Mouse (Mus musculus) hindbrain, postnatal 0 days (tissue): ENCODE data around the gene Egln3. TPM values are rescaled to one million over a fixed set of nuclear protein-coding genes. Genes with fewer than 3 reads are reported as not detected.
A peak's percentile ranks its signal among the peaks of the same experiment; 100 is the strongest.

Source experiments
- ATAC-seq: fragments of 200-750 bp; cut with Nextera tagmentation; 2 replicates; pipeline ENCODE4 v1.8.0; 2017; ENCODE audit warnings: mild to moderate bottlenecking, moderate TSS enrichment, moderate library complexity
- DNase-seq: peaks from one replicate; pipeline ENCODE4 v3.0.0-alpha.2; 2015; ENCODE audit warnings: low spot score
- H3K27ac ChIP-seq: fragments of 300-500 bp; sonication (generic); 2 replicates; pipeline ENCODE4 v1.5.1; 2014; ENCODE audit warnings: mild to moderate bottlenecking
- H3K27me3 ChIP-seq: fragments of 300-500 bp; sonication (generic); 2 replicates; pipeline ENCODE4 v1.6.1; 2014; ENCODE audit warnings: low read length, mixed read lengths; ENCODE audit not compliant: insufficient read depth
- H3K36me3 ChIP-seq: fragments of 300-500 bp; sonication (generic); 2 replicates; pipeline ENCODE4 v1.6.1; 2014; ENCODE audit warnings: low read length, mixed read lengths; ENCODE audit not compliant: insufficient read depth
- H3K4me1 ChIP-seq: fragments of 300-500 bp; sonication (generic); 2 replicates; pipeline ENCODE4 v1.6.1; 2014; ENCODE audit warnings: antibody characterized with exemption, low read length, mixed read lengths; ENCODE audit not compliant: insufficient read depth
- H3K4me2 ChIP-seq: fragments of 300-500 bp; sonication (generic); 2 replicates; pipeline ENCODE4 v1.6.1; 2014; ENCODE audit warnings: low read depth, mild to moderate bottlenecking, low read length, moderate library complexity, mixed read lengths
- H3K4me3 ChIP-seq: fragments of 300-500 bp; sonication (generic); 2 replicates; pipeline ENCODE4 v1.5.1; 2014; ENCODE audit warnings: low read length
- H3K9ac ChIP-seq: fragments of 300-500 bp; sonication (generic); replicated peaks from 2 replicates; pipeline ENCODE4 v1.6.1; 2014; ENCODE audit warnings: mild to moderate bottlenecking, low read length, moderate library complexity, mixed read lengths
- H3K9me3 ChIP-seq: fragments of 300-500 bp; sonication (generic); 2 replicates; pipeline ENCODE4 v1.6.1; 2016; ENCODE audit warnings: low read length, mixed read lengths
- CTCF ChIP-seq: IDR thresholded peaks from 2 replicates; pipeline ENCODE4 v1.5.1; 2016; ENCODE audit warnings: antibody characterized with exemption, control low read depth, low read depth
- WGBS: fragments of 180-500 bp; shearing (Covaris S2); extraction: QIAGEN DNeasy Blood & Tissue Kit; methylation state at CpG from one replicate; pipeline ENCODE4 v1.1.7; 2014; 5-methylcytosine and 5-hydroxymethylcytosine counted together
- polyA plus RNA-seq: library from polyadenylated mRNA; unstranded; fragments of >200 nt; fragmentation: Nextera tagmentation; extraction: Ambion mirVana; gene quantifications from 2 replicates; pipeline ENCODE4 v1.2.1, GENCODE M21; 2015
- total RNA-seq: library from RNA; depleted of rRNA; stranded (reverse); fragments of >200 nt; gene quantifications from 2 replicates; pipeline ENCODE4 v1.2.3, GENCODE M21; 2014

The Egln3 gene
- total and polyA plus RNA-seq, 2 experiments from 2014 or later, result 5.8 to 8.3 TPM

- ATAC-seq (no peak), DNase-seq (no peak)
- no peak overlapping the region for H3K4me3 ChIP-seq
- H3K4me1 ChIP-seq, result peaks cover 8% of the 10 kb centered on the region; the same call in 1 of the 2 replicates
- no peaks in the 10 kb centered on the region for H3K9me3 ChIP-seq
- 49% methylated on average over 6 of the region's 6 CpGs for WGBS
- no peak overlapping the region for H3K27ac ChIP-seq
- H3K4me2 ChIP-seq, result no peak overlapping the region
- no peaks in the 10 kb centered on the region for H3K36me3 ChIP-seq
- no peak overlapping the region for H3K9ac ChIP-seq
- H3K27me3 ChIP-seq, result no peaks in the 10 kb centered on the region; the same call in 1 of the 2 replicates
- TF ChIP-seq CTCF, result no peak
These were observed 39.0 kb downstream of the Egln3 start for GRCm38 (mm10) chr12:54164724-54165050.

- DNase-seq (no peak), ATAC-seq (no peak)
- TF ChIP-seq CTCF, result no peak
- Histone ChIP-seq H3K27ac (no peak overlapping the region), H3K9me3 (no peaks in the 10 kb centered on the region), H3K4me2 (no peak overlapping the region), H3K9ac (no peak overlapping the region), H3K4me1 (peaks cover 8% of the 10 kb centered on the region; the same call in 1 of the 2 replicates), H3K27me3 (no peaks in the 10 kb centered on the region; the same call in 1 of the 2 replicates), H3K4me3 (no peak overlapping the region), H3K36me3 (no peaks in the 10 kb centered on the region)
- WGBS, result 38% methylated on average over 9 of the region's 9 CpGs
These were observed 39.5 kb downstream of the Egln3 start for GRCm38 (mm10) chr12:54164040-54164723.

- peak overlapping the region; percentile 54 for H3K4me2 ChIP-seq
- no peak for DNase-seq
- H3K9me3 ChIP-seq, result no peaks in the 10 kb centered on the region
- H3K27me3 ChIP-seq, result no peaks in the 10 kb centered on the region; the same call in 1 of the 2 replicates
- ATAC-seq, result no peak
- H3K9ac ChIP-seq, result no peak overlapping the region
- H3K4me3 ChIP-seq, result peak overlapping the region; percentile 26
- peaks cover 8% of the 10 kb centered on the region; the same call in 1 of the 2 replicates for H3K4me1 ChIP-seq
- H3K27ac ChIP-seq, result no peak overlapping the region
- WGBS, result 23% methylated on average over 4 of the region's 4 CpGs
- TF ChIP-seq CTCF, result no peak
- H3K36me3 ChIP-seq, result no peaks in the 10 kb centered on the region
These were observed 40.5 kb downstream of the Egln3 start for GRCm38 (mm10) chr12:54163166-54163565.

- Histone ChIP-seq H3K4me2 (peak overlapping the region; percentile 54), H3K27ac (no peak overlapping the region), H3K27me3 (no peaks in the 10 kb centered on the region; the same call in 1 of the 2 replicates), H3K9me3 (no peaks in the 10 kb centered on the region), H3K4me1 (peaks cover 8% of the 10 kb centered on the region; the same call in 1 of the 2 replicates), H3K9ac (0 out of 2 replicates have a peak overlapping the region, but pooled peaks have one; percentile 13), H3K36me3 (no peaks in the 10 kb centered on the region), H3K4me3 (peak overlapping the region; percentile 26)
- ATAC-seq (peak; percentile 35; the same call in 1 of the 2 replicates), DNase-seq (peak; percentile 53)
- WGBS, result 2% methylated on average over 16 of the region's 16 CpGs
- no peak for TF ChIP-seq CTCF
These were observed 41.0 kb downstream of the Egln3 start for GRCm38 (mm10) chr12:54162637-54163131.

- Histone ChIP-seq H3K36me3 (no peaks in the 10 kb centered on the region), H3K4me1 (peaks cover 8% of the 10 kb centered on the region; the same call in 1 of the 2 replicates), H3K27ac (no peak overlapping the region), H3K4me2 (no peak overlapping the region), H3K27me3 (no peaks in the 10 kb centered on the region; the same call in 1 of the 2 replicates), H3K9me3 (no peaks in the 10 kb centered on the region), H3K4me3 (no peak overlapping the region), H3K9ac (no peak overlapping the region)
- no peak for TF ChIP-seq CTCF
- 19% methylated on average over 5 of the region's 5 CpGs for WGBS
- no peak for DNase-seq
- ATAC-seq, result no peak
These were observed 42.0 kb downstream of the Egln3 start for GRCm38 (mm10) chr12:54161468-54162202.

- WGBS, result 80% methylated on average over 2 of the region's 2 CpGs
- Histone ChIP-seq H3K27ac (no peak overlapping the region), H3K4me3 (no peak overlapping the region), H3K36me3 (no peaks in the 10 kb centered on the region), H3K9me3 (peaks cover 5% of the 10 kb centered on the region), H3K27me3 (no peaks in the 10 kb centered on the region; the same call in 1 of the 2 replicates), H3K9ac (no peak overlapping the region), H3K4me1 (peaks cover 8% of the 10 kb centered on the region; the same call in 1 of the 2 replicates), H3K4me2 (no peak overlapping the region)
- DNase-seq (no peak), ATAC-seq (no peak)
- TF ChIP-seq CTCF, result no peak
These were observed 43.4 kb downstream of the Egln3 start for GRCm38 (mm10) chr12:54160279-54160678.
